ENCODE assay signal across 21 mouse cellular contexts in genomic region chr7:118764725-118765124, GRCm38 (mm10). TPM values are rescaled to one million over a fixed set of nuclear protein-coding genes. Genes with fewer than 3 reads are reported as not detected.
DNase-seq lines count a peak whose midpoint lies in the region; ATAC-seq lines count a peak whose summit lies in the region.
"Had no signal": no experiment of that assay in that cellular context is flagged by ENCODE, and none has a peak within 500 bp of the region (broad histone marks: within the 10 kb centered on the region; RNA-seq: fewer than 3 reads in every experiment).

No protein-coding gene starts in this region.

- no peaks in the 10 kb centered on the region for H3K4me1 ChIP-seq in brown adipose tissue, adult 24 weeks (ENCODE audit: control insufficient read depth, insufficient read depth, insufficient read length, low read length)
- H3K4me1 ChIP-seq: forebrain, embryonic 10.5 days; heart, embryonic 15.5 days had no signal

- no peak overlapping the region for H3K4me3 ChIP-seq in brown adipose tissue, adult 24 weeks (ENCODE audit: insufficient read depth, low read depth, low read length)
- H3K4me3 ChIP-seq: embryonic facial prominence, embryonic 15.5 days; erythroblast, embryonic 14.5 days; forebrain, embryonic 10.5 days; heart, embryonic 15.5 days; hindbrain, embryonic 10.5 days; hindbrain, embryonic 15.5 days had no signal

- peak overlapping the region; percentile 32 for H3K27ac ChIP-seq in brown adipose tissue, adult 24 weeks (replicated peaks; ENCODE audit: low read depth, low read length)
- H3K27ac ChIP-seq: embryonic facial prominence, embryonic 15.5 days; forebrain, embryonic 10.5 days; heart, embryonic 15.5 days; hindbrain, embryonic 10.5 days; hindbrain, embryonic 15.5 days had no signal

- peak; percentile 45 for DNase-seq in kidney, adult 18-20 months
- DNase-seq in kidney, postnatal 14 days, result no peak
- DNase-seq in kidney, postnatal 10 days, result peak; percentile 37
- DNase-seq in urinary bladder, adult 18-20 months (ENCODE audit: low spot score in 2 of 2), result no peak
- no peak for DNase-seq in ovary, postnatal 14 days (ENCODE audit: low spot score)
- DNase-seq: adrenal gland, adult 8-10 months; adrenal gland, postnatal 36 days; cerebellum, adult 11 months; cerebellum, adult 8-10 months; cerebellum, postnatal 14 days; embryo, embryonic 11 days; gastrocnemius, postnatal 36 days had no signal

- no peak for ATAC-seq in monocyte, adult 5-6 weeks (replicated peaks; ENCODE audit: insufficient number of reproducible peaks, low FRiP score, low TSS enrichment, poor library complexity, severe bottlenecking)
- ATAC-seq: forebrain, embryonic 14.5 days had no signal

RNA-seq across cellular contexts. Expression of gene Vps35l, which starts 24.7 kb away (rescaled TPM):
- polyA plus RNA-seq in brown adipose tissue, adult 24 weeks (2012; ENCODE audit: insufficient read depth, insufficient read length, missing spikeins), result 24.0 and 39.6 TPM in 2 replicates
- 41.4 to 59.4 TPM (median 52.0 TPM) in 3 replicates for total RNA-seq in monocyte, adult 5-6 weeks (2017)

RNA-seq across cellular contexts. Expression of gene Ccp110, which starts 52.4 kb away (rescaled TPM):
- polyA plus RNA-seq in brown adipose tissue, adult 24 weeks (2012; ENCODE audit: insufficient read depth, insufficient read length, missing spikeins), result 1.0 and 1.3 TPM in 2 replicates
- total RNA-seq in monocyte, adult 5-6 weeks (2017), result 6.9 to 12.5 TPM (median 8.4 TPM) in 3 replicates

RNA-seq across cellular contexts. Expression of gene Gde1, which starts 59.1 kb away (rescaled TPM):
- 174 and 183 TPM in 2 replicates for polyA plus RNA-seq in brown adipose tissue, adult 24 weeks (2012; ENCODE audit: insufficient read depth, insufficient read length, missing spikeins)
- 19.4 to 40.3 TPM (median 26.7 TPM) in 3 replicates for total RNA-seq in monocyte, adult 5-6 weeks (2017)

Comparison
In these comparisons a context has a peak if more than half of its experiments do, and no peak if none do; other contexts are left out.
1. DNase-seq: peak in kidney, adult 18-20 months (single experiment) and kidney, postnatal 10 days (single experiment); none in kidney, postnatal 14 days (single experiment), urinary bladder, adult 18-20 months (0 of 2) and ovary, postnatal 14 days (single experiment).